Mouse (Mus musculus) frontal cortex, postnatal 25 days (tissue): Measurements from ENCODE around the gene Tbxa2r.

Source experiments
- DNase-seq, 2 experiments: peaks; one replicate each; pipeline ENCODE4 v3.0.0; 2022; ENCODE audit warnings: low spot score in 2 of 2

The Tbxa2r gene

DNA sequence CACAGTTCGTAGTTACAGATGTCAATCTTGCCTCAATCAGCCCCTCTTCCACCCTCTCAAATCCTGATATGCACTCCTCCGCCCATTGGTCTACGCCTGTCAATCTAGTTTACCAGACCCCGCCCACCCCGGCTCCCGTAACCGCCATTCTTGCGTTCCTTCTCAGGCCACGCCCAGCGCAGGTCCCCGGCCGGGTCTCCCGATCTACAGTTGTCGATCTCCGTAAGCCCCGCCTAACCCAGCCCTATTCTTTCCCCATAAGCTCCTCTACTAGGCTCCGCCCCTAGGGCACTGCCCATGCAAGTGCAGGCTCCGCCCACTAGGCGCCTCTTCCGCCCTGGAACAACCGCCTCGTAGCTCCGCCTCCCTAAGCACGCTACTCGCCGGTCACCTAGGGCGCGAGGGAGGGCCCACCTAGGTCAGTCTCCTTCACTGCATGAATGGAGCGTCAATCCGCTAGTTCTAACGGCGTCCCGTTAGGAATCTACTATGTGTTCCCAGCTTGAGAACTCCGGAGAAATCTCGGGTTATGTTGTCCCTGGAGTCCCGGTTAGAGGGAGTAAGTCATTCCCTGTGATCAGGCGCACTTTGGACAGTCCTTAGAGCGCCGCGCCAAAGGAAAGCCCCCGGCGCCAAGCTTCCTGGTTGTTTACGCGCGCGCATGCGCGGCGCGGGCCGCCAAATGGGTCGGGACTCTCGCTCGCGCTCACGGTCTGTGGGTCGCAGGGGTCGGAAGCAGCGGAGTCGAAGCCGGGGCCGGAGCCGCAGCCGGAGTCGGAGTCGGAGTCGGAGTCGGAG, 7.8 kb upstream of the Tbxa2r start, which contains the start of gene Cactin:
Gene Cactin (plus strand): TSS at position 554 of the 798 bp plus-strand sequence.
- peak; percentile 94 to 98 for DNase-seq

DNA sequence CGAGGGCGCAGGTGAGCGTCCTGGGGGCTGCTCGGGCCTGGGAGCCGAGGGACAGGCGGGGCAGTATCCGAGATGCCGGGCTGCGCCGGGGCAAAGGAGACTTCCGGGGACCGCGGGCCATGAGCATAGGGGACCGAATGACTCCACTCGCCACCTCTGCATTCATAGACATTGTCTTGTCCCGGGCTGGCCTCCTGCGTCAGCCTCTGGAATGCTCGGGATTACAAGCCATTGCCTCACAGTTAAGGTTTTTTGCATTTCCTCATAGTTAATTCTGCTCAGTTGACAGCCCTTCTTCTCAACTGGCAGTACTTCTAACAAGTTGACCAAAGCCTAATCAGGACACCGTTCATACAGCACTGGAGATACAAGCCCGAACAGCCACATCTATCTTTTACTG, 7.1 kb upstream of the Tbxa2r start:
- DNase-seq = no peak

DNA sequence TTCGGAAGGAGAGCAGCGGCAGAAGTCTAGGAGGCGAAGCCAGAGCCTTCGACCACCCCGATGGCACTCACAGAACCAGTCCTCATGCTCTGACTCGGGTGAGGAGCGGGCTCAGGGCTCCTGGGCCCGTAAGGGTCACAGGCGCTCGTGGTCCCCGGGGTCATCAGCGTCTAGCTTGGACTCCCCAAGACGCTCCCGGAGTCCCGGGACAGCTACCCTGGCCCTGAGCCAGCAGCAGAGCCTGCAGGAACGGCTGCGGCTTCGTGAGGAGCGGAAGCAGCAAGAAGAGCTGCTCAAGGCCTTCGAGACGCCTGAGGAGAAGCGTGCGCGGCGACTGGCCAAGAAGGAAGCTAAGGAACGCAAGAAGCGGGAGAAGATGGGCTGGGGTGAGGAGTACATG, 6.1 kb upstream of the Tbxa2r start:
- no peak for DNase-seq

DNA sequence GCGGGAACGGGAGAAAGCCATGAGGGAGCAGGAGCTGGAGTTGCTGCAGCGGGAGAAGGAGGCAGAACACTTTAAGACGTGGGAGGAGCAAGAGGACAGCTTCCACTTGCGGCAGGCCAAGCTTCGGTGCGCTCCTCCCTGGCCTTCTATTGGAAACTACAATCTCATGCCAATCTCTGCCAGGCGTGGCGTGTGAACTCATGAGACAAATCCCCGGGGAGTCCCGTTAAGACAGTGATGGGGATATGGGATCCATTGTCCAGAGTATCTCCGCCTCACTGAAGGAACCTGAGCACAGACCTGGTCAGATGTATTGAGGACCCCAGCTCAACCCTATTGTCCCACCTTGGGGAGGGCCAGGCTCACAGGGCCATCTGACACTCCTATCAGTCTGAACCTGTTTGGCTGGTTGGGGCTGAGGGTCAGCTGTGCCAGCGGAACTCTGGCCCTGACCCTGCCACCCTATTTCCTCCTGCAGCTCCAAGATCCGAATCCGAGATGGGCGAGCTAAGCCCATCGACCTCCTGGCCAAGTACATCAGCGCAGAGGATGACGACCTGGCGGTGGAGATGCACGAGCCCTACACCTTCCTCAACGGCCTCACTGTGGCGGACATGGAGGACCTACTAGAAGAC, 5.3 kb upstream of the Tbxa2r start:
- DNase-seq = no peak

DNA sequence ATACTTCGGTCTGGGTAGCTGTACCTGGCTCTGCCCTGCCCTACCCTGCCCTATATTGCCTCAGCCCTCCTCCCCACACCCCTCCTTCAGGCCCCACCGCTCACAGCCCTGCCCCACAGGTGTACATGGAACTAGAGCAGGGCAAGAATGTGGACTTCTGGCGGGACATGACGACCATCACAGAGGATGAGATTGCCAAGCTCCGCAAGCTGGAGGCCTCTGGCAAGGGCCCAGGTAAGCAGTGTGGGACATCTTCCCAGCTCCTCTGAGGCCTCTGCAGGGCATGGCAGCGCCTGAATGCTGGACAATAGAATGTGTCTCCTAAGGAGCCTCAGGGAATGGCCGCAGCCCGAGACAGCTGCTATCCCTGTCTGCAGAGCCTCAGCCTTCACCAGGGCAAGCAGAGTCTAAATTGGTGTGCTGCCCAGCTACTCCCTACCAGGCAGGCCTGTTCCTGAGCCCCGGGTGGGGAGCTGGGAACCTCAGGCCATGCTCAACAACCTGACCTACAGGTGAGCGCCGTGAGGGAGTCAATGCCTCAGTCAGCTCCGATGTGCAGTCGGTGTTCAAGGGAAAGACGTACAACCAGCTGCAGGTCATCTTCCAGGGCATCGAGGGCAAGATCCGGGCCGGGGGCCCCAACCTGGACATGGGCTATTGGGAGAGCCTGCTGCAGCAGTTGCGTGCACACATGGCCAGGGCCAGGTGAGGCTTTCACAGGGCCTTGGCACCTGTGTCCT, 4.6 kb upstream of the Tbxa2r start:
- no peak for DNase-seq

DNA sequence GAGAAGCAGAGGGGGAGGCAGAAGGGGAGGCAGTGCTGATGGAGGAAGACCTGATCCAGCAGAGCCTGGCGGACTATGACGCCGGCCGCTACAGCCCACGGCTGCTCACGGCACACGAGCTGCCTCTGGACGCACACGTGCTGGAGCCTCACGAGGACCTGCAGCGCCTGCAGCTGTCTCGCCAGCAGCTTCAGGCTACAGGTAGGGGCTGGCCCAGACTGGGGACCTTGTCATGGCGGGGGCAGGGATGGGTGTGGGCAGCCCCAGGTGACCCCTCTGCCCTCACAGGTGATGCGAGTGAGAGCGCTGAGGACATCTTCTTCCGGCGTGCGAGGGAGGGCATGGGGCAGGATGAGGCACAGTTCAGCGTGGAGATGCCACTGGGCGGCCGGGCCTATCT, 3.4 kb upstream of the Tbxa2r start:
- no peak for DNase-seq

DNA sequence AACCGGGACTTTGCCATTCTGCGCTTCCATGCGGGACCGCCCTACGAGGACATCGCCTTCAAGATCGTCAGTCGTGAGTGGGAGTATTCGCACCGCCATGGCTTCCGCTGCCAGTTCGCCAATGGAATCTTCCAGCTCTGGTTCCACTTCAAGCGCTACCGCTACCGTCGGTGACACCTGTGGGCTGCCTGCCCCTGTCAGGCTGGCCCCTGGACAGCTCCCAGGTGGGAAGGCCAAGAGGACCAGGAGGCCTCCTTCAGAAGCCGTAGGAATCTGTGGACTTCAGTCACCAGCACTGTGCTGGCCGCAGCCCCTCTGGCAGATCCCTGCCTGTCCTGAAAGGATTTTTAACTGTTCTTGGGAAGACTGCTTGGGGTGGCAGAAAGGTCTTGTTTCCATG, 2.8 kb upstream of the Tbxa2r start:
- no peak for DNase-seq

DNA sequence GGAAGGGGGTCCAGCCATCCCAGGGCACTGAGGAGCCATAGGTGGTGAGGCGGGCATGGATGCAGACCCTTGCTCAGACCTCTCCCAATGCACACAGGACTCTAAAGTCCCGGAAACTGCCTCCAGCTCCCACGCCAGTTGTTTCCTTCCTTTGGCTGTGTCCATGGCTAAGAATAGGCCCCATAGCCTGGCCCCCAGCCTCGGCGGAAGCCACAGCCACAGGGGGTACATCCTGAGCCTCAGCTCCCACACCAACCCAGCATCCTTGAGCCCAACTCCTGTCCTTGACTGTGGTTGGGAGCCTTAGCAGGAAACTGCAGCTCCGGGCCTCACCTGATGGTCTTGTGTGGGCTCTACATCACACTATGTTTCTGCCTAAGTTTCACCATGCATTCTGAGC, 1.7 kb upstream of the Tbxa2r start:
- no peak for DNase-seq

DNA sequence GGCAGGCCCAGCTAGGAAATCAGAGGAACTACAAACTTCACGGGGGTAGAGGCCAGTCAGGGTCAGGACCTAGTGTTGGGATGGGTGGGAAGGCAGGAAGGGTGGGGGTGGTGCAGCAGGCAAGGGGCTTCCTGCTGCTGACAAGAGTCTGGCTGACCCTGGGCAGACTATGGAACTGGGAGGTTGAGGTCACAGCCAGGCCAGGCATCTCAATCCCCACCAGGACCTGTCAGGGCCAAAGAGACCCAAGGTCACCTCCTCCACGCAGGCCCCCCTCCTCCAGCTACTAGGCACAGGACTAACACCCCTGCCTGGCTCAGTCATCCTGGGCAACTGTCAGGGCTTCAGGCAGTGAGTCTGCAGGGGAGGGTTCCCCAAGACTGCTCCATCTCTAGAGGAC, 572 bp upstream of the Tbxa2r start:
- DNase-seq = no peak

DNA sequence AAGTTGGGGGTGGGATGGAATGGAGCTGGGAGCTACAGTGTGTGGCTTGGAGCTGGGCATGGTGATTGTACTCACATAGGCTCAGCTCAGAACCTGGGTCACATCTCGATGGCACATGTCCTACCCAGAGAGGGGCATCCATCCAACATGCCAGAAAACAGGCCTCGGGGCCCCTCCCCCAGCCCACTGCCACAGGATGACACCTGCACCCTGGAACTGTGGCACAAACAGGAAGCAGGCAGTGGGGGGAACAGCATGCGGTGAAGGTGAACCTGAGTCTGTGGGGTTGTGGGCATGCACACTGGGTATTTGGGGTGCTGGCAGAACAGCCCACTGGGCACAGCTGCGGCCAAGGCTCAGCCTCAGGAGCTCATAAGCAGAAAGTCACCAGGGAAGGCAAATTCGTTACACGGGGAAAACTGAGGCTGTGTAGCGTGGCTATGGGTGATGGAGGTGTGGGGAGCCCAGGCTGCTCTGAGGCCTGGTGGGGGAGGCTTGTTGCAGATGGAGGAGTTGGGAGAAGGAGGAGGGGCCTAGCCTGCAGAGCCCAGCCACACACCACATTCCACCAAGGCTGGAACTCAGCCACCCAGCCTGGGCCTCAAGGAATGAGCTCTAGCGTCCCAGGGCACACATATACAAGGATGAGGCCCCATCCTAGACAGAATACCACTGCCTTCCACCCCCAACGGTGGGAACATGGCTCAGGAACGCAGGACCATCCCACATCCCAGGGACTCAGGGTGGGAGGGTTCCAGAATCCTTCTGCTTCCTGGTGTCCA, 854 bp downstream of the Tbxa2r start:
- no peak for DNase-seq

DNA sequence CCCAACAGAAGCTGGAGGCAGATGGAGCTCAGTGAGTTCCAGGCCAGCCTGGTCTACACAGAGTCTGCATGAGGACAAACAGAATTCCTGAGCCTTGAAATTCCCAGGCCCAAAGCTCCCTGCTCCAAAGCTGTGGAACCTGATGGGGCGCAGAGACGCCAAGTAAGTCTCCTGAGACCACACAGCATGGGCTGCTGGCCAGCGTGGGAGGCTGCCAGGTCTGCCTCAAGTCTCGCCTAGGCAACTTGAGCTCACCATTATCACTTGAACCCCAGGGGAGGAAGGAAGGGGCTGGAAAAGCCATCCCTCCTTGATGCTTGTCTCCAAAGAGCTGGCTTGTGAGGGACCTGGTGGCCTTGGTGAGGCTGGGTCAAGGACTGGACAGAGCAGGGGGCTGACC, 1.5 kb downstream of the Tbxa2r start:
- no peak for DNase-seq

DNA sequence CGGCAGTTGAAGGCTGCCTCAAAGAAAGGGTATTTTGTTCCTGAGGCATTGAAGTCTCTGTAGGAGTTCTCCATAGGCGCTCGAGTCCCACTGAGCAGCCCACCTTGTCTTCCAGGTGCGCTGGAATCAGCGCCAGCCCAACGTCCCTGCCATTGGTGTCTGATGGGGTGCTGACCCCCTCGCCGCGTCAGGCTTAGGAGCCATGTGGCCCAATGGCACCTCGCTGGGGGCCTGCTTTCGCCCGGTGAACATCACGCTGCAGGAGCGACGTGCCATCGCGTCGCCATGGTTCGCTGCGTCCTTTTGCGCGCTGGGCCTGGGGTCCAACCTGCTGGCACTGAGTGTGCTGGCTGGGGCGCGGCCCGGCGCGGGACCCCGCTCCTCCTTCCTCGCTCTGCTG, 3.7 kb downstream of the Tbxa2r start:
- no peak for DNase-seq

DNA sequence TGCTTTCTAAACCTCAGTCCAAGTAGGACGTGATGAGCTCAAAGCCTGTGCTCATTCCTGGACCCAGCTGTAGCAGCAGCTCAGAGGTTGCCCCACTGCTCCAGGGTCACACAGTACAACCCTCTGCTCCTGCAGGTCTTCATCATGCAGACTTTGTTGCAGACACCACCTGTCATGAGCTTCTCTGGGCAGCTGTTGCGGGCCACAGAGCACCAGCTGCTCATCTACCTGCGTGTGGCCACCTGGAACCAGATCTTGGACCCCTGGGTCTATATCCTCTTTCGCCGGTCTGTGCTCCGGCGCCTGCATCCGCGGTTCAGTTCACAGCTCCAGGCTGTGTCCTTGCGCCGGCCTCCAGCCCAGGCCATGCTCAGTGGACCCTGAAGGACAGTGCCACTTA, 5.8 kb downstream of the Tbxa2r start:
- no peak for DNase-seq

DNA sequence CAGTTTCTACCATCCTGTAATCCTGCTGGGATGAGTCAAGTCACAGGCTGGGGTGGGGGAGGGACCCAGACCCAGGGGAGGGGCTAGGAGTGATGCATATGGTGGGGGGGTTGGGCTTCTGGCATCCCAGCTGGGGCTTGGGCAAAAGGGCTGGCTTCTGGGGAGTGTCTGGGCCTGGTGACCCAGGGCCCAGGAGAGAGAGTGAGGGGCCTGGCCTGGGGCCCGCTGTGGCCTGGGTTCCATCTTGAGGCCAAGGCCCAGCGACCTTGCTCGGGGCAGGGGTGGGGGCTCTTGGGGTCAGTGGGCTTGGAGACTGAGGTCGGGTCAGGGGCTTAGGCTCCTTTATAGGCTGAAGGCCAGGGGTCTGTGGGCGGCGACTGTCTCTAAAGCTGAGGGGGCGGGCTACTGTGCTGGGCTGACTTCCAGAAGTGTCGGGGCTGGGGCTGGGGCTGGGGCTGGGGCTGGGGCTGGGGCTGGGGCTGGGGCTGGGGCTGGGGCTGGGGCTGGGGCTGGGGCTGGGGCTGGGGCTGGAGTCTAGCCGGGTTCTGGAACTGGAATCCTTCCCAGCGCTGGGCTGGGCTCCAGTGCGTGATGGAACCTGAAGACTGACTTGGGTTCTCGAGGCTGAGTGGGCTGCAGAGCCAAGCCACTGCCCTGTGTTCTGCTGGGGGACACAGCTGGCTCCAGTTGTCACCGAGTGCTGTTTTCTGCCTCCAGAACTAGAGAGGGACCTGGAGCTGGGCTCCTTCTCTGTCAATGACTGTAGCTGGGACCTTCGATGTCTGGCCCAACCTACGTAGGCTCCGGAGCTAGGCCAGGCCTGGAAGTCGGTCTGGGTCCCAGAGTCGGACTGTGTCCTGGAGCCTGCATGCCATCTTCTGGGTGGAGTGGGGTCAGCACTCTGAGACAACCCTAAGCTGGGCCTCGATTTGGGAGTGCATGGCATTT, 7.1 kb downstream of the Tbxa2r start:
- no peak for DNase-seq

DNA sequence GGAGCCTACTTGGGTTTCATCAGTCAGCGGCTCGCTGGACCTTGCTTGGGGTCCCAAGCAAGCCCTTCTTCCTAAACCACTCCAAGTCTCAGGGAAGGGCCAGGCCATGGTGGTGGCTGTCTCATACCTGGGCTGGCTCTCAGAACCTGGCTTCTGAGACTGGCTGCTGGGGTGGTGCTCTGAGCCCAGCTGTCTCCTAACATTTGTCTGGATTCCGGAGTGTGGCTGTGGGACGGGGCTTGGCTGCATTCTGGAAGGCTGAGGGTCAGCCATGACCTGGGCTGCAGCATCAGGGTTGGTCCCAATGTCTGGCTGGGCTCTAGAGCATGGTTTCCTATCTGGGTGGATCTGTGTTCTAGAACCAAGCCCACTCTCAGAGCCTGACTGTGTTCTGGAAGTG, 8.0 kb downstream of the Tbxa2r start:
- no peak for DNase-seq

DNA sequence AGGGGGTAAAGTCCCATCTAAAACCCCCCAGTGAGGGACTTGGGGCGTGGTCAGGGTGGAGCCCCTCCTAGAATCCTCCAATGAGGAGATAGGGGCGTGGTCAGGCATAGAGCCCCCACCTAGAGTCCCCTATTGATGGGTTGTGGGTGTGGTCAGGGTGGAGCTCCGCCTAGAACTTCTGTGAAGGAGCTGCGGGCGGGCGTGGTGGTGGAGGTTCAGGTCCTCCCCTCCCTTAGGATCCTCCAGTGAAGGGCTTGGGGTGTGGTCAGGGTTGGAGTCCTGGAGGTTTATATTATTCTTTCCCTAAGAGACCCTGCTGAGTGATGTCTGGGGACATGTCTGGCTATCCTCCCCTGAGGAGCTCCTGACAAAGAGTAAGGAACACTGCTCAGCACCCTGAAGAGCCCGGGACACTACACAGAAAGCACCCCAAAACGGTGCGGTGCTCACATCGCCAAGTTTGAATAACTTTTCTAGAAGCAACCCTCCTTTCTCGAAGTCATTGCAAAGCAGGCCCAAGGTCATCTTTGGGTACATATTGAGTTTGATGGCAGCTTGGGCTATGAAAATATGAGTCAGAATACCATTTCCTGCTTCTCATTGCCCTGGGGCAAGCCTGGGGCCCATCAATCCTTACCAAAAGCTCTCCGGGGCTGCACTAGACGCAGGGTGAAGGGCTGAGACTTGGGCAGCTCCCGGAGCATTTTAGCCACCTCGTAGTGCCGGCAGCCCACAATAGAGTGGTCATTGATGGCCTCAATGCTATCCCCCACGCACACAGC, 12.2 kb downstream of the Tbxa2r start:
- DNase-seq = no peak

DNA sequence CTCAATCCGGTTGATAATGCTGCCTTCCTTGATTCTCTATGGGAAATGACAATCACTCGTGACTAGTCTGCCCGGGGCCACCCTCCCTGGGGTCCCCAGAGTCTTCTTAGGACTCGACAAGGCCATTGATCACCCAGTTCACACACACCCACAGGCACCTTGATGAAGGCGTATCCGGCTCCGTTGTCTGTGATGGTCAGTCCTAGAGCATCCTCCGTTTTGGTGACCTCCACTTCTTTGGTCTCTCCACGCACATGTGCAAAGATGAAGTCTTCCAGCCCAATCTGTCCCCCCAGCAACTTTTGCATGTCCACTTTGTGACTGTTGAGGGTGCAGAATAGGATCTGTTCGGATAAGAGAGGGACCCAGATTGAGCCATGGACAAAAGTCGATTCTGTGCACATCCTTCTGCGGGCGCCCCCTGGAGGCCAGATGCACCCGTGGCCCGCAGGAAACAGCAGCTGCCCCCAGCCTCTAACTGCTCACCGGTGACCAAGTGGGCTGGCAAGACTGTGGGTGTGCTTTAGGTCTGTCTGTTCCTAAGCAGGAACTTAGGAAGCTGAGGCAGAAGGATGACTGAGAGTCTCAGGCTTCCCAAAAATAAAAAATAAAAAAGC, 12.9 kb downstream of the Tbxa2r start:
- peak; percentile 48 to 50 for DNase-seq

DNA sequence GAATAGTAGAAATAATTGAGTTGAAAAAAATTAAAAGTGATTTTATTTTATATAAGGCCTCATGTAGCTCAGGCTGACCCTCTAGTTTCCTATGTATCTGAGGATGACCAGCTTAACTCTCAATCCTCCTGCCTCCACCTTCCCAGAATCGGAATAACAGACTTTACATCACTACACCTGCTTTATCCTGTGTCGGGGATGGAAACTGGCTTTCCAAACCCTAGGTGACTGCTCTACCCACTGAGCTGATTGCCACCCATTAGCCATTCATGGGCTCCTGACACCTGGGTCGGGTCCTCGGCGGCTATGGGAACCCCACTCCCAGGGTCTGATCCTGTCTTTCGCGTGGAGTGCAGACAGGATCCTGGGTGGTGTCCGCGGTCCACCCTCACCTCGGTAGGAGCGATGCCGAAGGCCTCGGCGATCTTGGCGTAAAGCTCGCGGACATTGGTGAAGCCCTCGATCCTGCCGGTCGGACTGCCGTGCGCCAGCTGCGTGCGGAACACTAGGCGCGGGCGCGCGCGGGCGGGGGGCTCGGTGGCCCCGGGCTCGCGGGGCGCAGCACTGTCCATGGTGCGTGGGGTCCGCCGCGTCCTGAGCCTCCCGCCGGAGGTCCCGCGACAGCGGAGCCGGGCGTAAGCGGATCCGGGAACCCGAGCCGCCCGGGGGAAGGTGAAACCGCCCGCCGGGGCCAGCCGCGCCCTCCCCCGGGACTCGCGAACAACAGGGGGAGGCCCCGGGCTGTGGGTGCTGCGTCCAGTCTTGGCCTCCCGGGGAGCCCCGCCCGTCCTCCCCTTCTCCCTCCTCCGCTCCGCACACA, 14.4 kb downstream of the Tbxa2r start, which contains the start of gene Gipc3:
Gene Gipc3 (minus strand): TSS at position 581 of the 820 bp plus-strand sequence.
- no peak for DNase-seq
